8 mouse cellular contexts compared by ENCODE assay signal in genomic region chr17:47508012-47508608, GRCm38 (mm10). TPM values are rescaled to one million over a fixed set of nuclear protein-coding genes. Genes with fewer than 3 reads are reported as not detected.
DNase-seq lines count a peak whose midpoint lies in the region; ATAC-seq and TF ChIP-seq lines count a peak whose summit lies in the region.

No protein-coding gene starts in this region.

- no peaks in the 10 kb centered on the region for H3K27me3 ChIP-seq in heart, postnatal 0 days (ENCODE audit: control insufficient read depth, insufficient read depth, low read length)
- no peaks in the 10 kb centered on the region for H3K27me3 ChIP-seq in liver, postnatal 0 days (ENCODE audit: insufficient read depth, low read length)

- TF ChIP-seq EP300 in heart, postnatal 0 days (IDR thresholded peaks at IDR 0.05; ENCODE audit: low read depth): peak; percentile 99
- peak; percentile 97 for TF ChIP-seq EP300 in liver, postnatal 0 days (IDR thresholded peaks at IDR 0.05; ENCODE audit: low read depth)

- H3K9ac ChIP-seq in heart, postnatal 0 days (replicated peaks; ENCODE audit: low read depth, low read length): peak overlapping the region; percentile 40
- H3K9ac ChIP-seq in liver, postnatal 0 days (replicated peaks): peak overlapping the region; percentile 69

- peak overlapping the region; percentile 96 for H3K27ac ChIP-seq in heart, postnatal 0 days (ENCODE audit: low read depth)
- peak overlapping the region; percentile 100 for H3K27ac ChIP-seq in liver, postnatal 0 days (ENCODE audit: low read depth)

- peak overlapping the region; percentile 61 for H3K4me2 ChIP-seq in heart, postnatal 0 days (ENCODE audit: low read depth, low read length)
- peak overlapping the region; percentile 89 for H3K4me2 ChIP-seq in liver, postnatal 0 days (ENCODE audit: low read depth, low read length)

- WGBS in heart, postnatal 0 days: 3% methylated on average over 12 of the region's 12 CpGs
- WGBS in liver, postnatal 0 days (ENCODE audit: insufficient replicate concordance): 2% methylated on average over 12 of the region's 12 CpGs

- H3K4me3 ChIP-seq in heart, postnatal 0 days (ENCODE audit: low read depth, low read length): peak overlapping the region; percentile 35
- peak overlapping the region; percentile 46 for H3K4me3 ChIP-seq in liver, postnatal 0 days (ENCODE audit: low read depth, low read length)

- peak; percentile 99 for DNase-seq in 416B (ENCODE audit: low read depth)
- DNase-seq in R1 (ENCODE audit: low read depth, low spot score): peak; percentile 98
- peak; percentile 98 for DNase-seq in heart, postnatal 0 days (ENCODE audit: low spot score)
- DNase-seq in layer of hippocampus, adult 11-12 months (ENCODE audit: low spot score): peak; percentile 92
- DNase-seq in liver, postnatal 0 days: peak; percentile 96
- peak; percentile 79 for DNase-seq in right cerebral cortex, postnatal 14 days
- peak; percentile 88 for DNase-seq in urinary bladder, postnatal 25 days (ENCODE audit: low spot score)

- H3K36me3 ChIP-seq in heart, postnatal 0 days (replicated peaks; ENCODE audit: control insufficient read depth, insufficient read depth, low read length): no peaks in the 10 kb centered on the region
- H3K36me3 ChIP-seq in liver, postnatal 0 days (replicated peaks; ENCODE audit: insufficient read depth, low read length): no peaks in the 10 kb centered on the region; the same call in 1 of the 2 replicates

- H3K4me1 ChIP-seq in heart, postnatal 0 days (ENCODE audit: control insufficient read depth, insufficient read depth): peaks cover 33% of the 10 kb centered on the region
- peaks cover 75% of the 10 kb centered on the region for H3K4me1 ChIP-seq in liver, postnatal 0 days (ENCODE audit: insufficient read depth)

- ATAC-seq in erythroblast, adult 5-6 weeks (replicated peaks; ENCODE audit: low FRiP score, poor library complexity, severe bottlenecking): peak; percentile 60
- ATAC-seq in heart, postnatal 0 days (ENCODE audit: insufficient read depth, low read depth): peak; percentile 73
- ATAC-seq in liver, postnatal 0 days: peak; percentile 73

- no peaks in the 10 kb centered on the region for H3K9me3 ChIP-seq in heart, postnatal 0 days (replicated peaks; ENCODE audit: control insufficient read depth, low read length)
- H3K9me3 ChIP-seq in liver, postnatal 0 days (ENCODE audit: low read length): no peaks in the 10 kb centered on the region

- no peak for TF ChIP-seq CTCF in heart, postnatal 0 days (IDR thresholded peaks at IDR 0.05; ENCODE audit: low read depth)
- TF ChIP-seq CTCF in liver, postnatal 0 days (IDR thresholded peaks at IDR 0.05; ENCODE audit: low read depth): 0 out of 2 replicates have a peak, but pooled peaks have one; percentile 1

RNA-seq across cellular contexts. Expression of gene Ccnd3, which starts 3.3 kb away (rescaled TPM):
- total RNA-seq in erythroblast, adult 5-6 weeks (2015; ENCODE audit: low replicate concordance): 85.3 and 115 TPM in 2 replicates
- 64.3 and 65.9 TPM in 2 replicates for total RNA-seq in erythroblast, adult 5-6 weeks (2017; ENCODE audit: low replicate concordance)
- total RNA-seq in heart, postnatal 0 days (2014; rRNA removed; ENCODE audit: low replicate concordance): 231 and 248 TPM in 2 replicates
- 180 and 187 TPM in 2 replicates for polyA plus RNA-seq in heart, postnatal 0 days (2015; fragmentation: Nextera tagmentation; extraction: Ambion mirVana)
- polyA plus RNA-seq in liver, postnatal 0 days (2015; fragmentation: Nextera tagmentation; extraction: Ambion mirVana): 249 and 250 TPM in 2 replicates

RNA-seq across cellular contexts. Expression of gene Taf8, which starts 6.0 kb away (rescaled TPM):
- 34.5 and 36.5 TPM in 2 replicates for total RNA-seq in erythroblast, adult 5-6 weeks (2015; ENCODE audit: low replicate concordance)
- 47.1 and 67.9 TPM in 2 replicates for total RNA-seq in erythroblast, adult 5-6 weeks (2017; ENCODE audit: low replicate concordance)
- 14.7 and 26.4 TPM in 2 replicates for total RNA-seq in heart, postnatal 0 days (2014; rRNA removed; ENCODE audit: low replicate concordance)
- 11.5 and 11.9 TPM in 2 replicates for polyA plus RNA-seq in heart, postnatal 0 days (2015; fragmentation: Nextera tagmentation; extraction: Ambion mirVana)
- 6.5 and 8.1 TPM in 2 replicates for polyA plus RNA-seq in liver, postnatal 0 days (2015; fragmentation: Nextera tagmentation; extraction: Ambion mirVana)

Comparison
In these comparisons a context has a peak if more than half of its experiments do, and no peak if none do; other contexts are left out.
1. Peak in every context shown above with its lines: DNase-seq, ATAC-seq, H3K4me3 ChIP-seq and H3K27ac ChIP-seq.